Mouse (Mus musculus) neural tube, embryonic 14.5 days (tissue): ENCODE measurements around the gene Mybpc2. TPM values are rescaled to one million over a fixed set of nuclear protein-coding genes. Genes with fewer than 3 reads are reported as not detected.

Experiments used
- ATAC-seq: fragments of 200-750 bp; cut with Nextera tagmentation; 2 replicates; pipeline ENCODE4 v1.8.0; 2017; ENCODE audit warnings: low read depth, mild to moderate bottlenecking, moderate TSS enrichment, moderate library complexity
- H3K27ac ChIP-seq: fragments of 300-500 bp; sonication (generic); 2 replicates; pipeline ENCODE4 v1.5.1; 2014; ENCODE audit warnings: low read depth, mild to moderate bottlenecking, control low read depth, low read length, moderate library complexity, mixed read lengths
- H3K27me3 ChIP-seq: fragments of 300-500 bp; sonication (generic); 2 replicates; pipeline ENCODE4 v1.6.1; 2014; ENCODE audit warnings: low read length; ENCODE audit not compliant: control insufficient read depth, insufficient read depth
- H3K36me3 ChIP-seq: fragments of 300-500 bp; sonication (generic); 2 replicates; pipeline ENCODE4 v1.6.1; 2014; ENCODE audit warnings: low read length, mixed read lengths; ENCODE audit not compliant: control insufficient read depth, insufficient read depth
- H3K4me1 ChIP-seq: fragments of 300-500 bp; sonication (generic); 2 replicates; pipeline ENCODE4 v1.6.1; 2014; ENCODE audit warnings: low read length; ENCODE audit not compliant: control insufficient read depth, insufficient read depth
- H3K4me2 ChIP-seq: fragments of 300-500 bp; sonication (generic); 2 replicates; pipeline ENCODE4 v1.6.1; 2014; ENCODE audit warnings: mild to moderate bottlenecking, low read depth, low read length, control low read depth
- H3K4me3 ChIP-seq: fragments of 300-500 bp; sonication (generic); 2 replicates; pipeline ENCODE4 v1.5.1; 2014; ENCODE audit warnings: low read depth, low read length, control low read depth, mixed read lengths
- H3K9ac ChIP-seq: fragments of 300-500 bp; sonication (generic); replicated peaks from 2 replicates; pipeline ENCODE4 v1.6.1; 2014; ENCODE audit warnings: low read depth, mild to moderate bottlenecking, control low read depth, low read length, mixed read lengths
- H3K9me3 ChIP-seq: fragments of 300-500 bp; sonication (generic); 2 replicates; pipeline ENCODE4 v1.6.1; 2016; ENCODE audit warnings: low read length; ENCODE audit not compliant: control insufficient read depth
- WGBS: fragments of 180-500 bp; shearing (Covaris S2); extraction: QIAGEN DNeasy Blood & Tissue Kit; methylation state at CpG from one replicate; pipeline ENCODE4 v1.1.7; 2014; 5-methylcytosine and 5-hydroxymethylcytosine counted together
- polyA plus RNA-seq: library from polyadenylated mRNA; unstranded; fragments of >200 nt; fragmentation: Nextera tagmentation; extraction: Ambion mirVana; gene quantifications from 2 replicates; pipeline ENCODE4 v1.2.1, GENCODE M21; 2014

Mybpc2 gene
- polyA plus RNA-seq, 1 experiment from 2014 or later, result 0.07 TPM

DNA sequence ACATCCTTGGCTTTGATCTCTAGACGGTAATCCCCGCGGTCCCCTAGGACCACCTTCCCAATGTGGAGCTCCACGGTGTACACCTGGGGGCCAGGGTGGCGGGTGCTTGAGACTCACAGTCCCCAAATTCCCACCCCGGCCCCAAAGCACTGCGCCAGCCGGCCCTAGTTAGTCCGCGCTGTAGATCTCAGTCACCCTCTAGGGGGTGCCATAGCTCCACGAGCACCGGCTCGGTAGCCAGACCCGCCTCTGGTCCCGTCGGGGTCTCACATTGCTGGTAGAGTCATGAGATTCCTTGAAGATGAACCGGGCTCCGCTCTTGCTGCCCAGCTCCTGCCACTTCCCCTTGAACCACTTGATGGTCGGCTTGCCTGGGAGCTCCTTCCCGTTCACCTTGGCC lies 2.7 kb downstream of the Mybpc2 start:
- Histone ChIP-seq H3K4me2 (no peak overlapping the region), H3K4me1 (no peaks in the 10 kb centered on the region), H3K9ac (no peak overlapping the region), H3K4me3 (no peak overlapping the region), H3K36me3 (no peaks in the 10 kb centered on the region), H3K27ac (no peak overlapping the region), H3K27me3 (peaks cover 9% of the 10 kb centered on the region; the same call in 1 of the 2 replicates), H3K9me3 (no peaks in the 10 kb centered on the region)
- WGBS, result 1% methylated on average over 20 of the region's 20 CpGs
- peak; percentile 58; the same call in 1 of the 2 replicates for ATAC-seq

- Histone ChIP-seq H3K4me2 (no peak overlapping the region), H3K4me3 (no peak overlapping the region), H3K9me3 (no peaks in the 10 kb centered on the region), H3K9ac (no peak overlapping the region), H3K27ac (no peak overlapping the region), H3K27me3 (peaks cover 7% of the 10 kb centered on the region; the same call in 1 of the 2 replicates), H3K4me1 (no peaks in the 10 kb centered on the region), H3K36me3 (no peaks in the 10 kb centered on the region)
- no peak for ATAC-seq
- WGBS, result 72% methylated on average over 3 of the region's 3 CpGs
Observed at GRCm38 (mm10) chr7:44520990-44521389, 3.5 kb downstream of the Mybpc2 start.

- Histone ChIP-seq H3K4me2 (no peak overlapping the region), H3K9ac (no peak overlapping the region), H3K9me3 (no peaks in the 10 kb centered on the region), H3K27me3 (peaks cover 7% of the 10 kb centered on the region; the same call in 1 of the 2 replicates), H3K36me3 (no peaks in the 10 kb centered on the region), H3K4me1 (no peaks in the 10 kb centered on the region), H3K4me3 (no peak overlapping the region), H3K27ac (no peak overlapping the region)
- 62% methylated on average over 9 of the region's 9 CpGs for WGBS
- ATAC-seq, result no peak
Observed at GRCm38 (mm10) chr7:44519240-44519913, 5.1 kb downstream of the Mybpc2 start.

- Histone ChIP-seq H3K27me3 (no peaks in the 10 kb centered on the region), H3K27ac (no peak overlapping the region), H3K9ac (no peak overlapping the region), H3K9me3 (no peaks in the 10 kb centered on the region), H3K4me1 (no peaks in the 10 kb centered on the region), H3K36me3 (no peaks in the 10 kb centered on the region), H3K4me2 (no peak overlapping the region), H3K4me3 (no peak overlapping the region)
- no peak for ATAC-seq
Observed at GRCm38 (mm10) chr7:44507491-44507890, 17.0 kb downstream of the Mybpc2 start.

DNA sequence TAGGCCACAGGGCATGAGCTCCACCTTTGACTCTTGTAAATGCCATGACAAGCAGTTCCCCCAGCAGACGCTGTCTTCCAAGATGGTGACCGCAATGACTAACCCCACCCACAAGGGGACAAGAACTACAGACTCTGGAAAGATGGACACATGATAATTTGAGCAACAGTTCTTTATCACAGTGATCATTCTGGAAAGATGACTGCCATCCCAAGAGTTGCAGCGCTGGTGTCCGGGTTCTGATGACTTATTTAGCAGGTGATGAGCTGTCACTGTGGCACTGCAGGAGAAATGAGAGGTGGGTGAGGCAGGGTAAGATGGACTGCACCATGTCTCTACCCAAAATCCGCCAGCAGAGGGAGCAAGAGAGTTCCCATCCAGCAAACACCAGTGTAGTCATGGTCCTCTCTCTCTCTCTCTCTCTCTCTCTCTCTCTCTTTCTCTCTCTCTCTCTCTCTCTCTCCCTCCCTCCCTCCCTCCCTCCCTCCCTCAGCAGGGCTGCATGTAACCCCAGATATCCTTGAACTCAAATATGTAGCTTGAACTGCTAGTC lies 22.8 kb downstream of the Mybpc2 start:
- H3K27ac ChIP-seq, result no peak overlapping the region
- no peaks in the 10 kb centered on the region for H3K4me1 ChIP-seq
- no peaks in the 10 kb centered on the region for H3K27me3 ChIP-seq
- H3K36me3 ChIP-seq, result no peaks in the 10 kb centered on the region
- WGBS, result 38% methylated on average over 5 of the region's 5 CpGs
- H3K9me3 ChIP-seq, result no peaks in the 10 kb centered on the region
- H3K4me2 ChIP-seq, result no peak overlapping the region
- H3K9ac ChIP-seq, result no peak overlapping the region
- H3K4me3 ChIP-seq, result no peak overlapping the region
- peak; percentile 58; the same call in 1 of the 2 replicates for ATAC-seq

- ATAC-seq, result no peak
- Histone ChIP-seq H3K9me3 (no peaks in the 10 kb centered on the region), H3K4me3 (no peak overlapping the region), H3K9ac (no peak overlapping the region), H3K4me1 (peaks cover 6% of the 10 kb centered on the region; the same call in 1 of the 2 replicates), H3K4me2 (no peak overlapping the region), H3K27me3 (no peaks in the 10 kb centered on the region), H3K27ac (no peak overlapping the region), H3K36me3 (no peaks in the 10 kb centered on the region)
- 66% methylated on average over 19 of the region's 20 CpGs for WGBS
Observed at GRCm38 (mm10) chr7:44500046-44500445, 24.4 kb downstream of the Mybpc2 start.

- no peak for ATAC-seq
- H3K4me3 ChIP-seq, result no peak overlapping the region
- no peak overlapping the region for H3K9ac ChIP-seq
- H3K9me3 ChIP-seq, result no peaks in the 10 kb centered on the region
- H3K4me1 ChIP-seq, result peaks cover 6% of the 10 kb centered on the region; the same call in 1 of the 2 replicates
- no peaks in the 10 kb centered on the region for H3K27me3 ChIP-seq
- H3K27ac ChIP-seq, result no peak overlapping the region
- 81% methylated on average over 1 of the region's 1 CpGs for WGBS
- no peaks in the 10 kb centered on the region for H3K36me3 ChIP-seq
- no peak overlapping the region for H3K4me2 ChIP-seq
Observed at GRCm38 (mm10) chr7:44498922-44499321, 25.5 kb downstream of the Mybpc2 start.

- Histone ChIP-seq H3K4me2 (peak overlapping the region; percentile 76), H3K4me1 (peaks cover 6% of the 10 kb centered on the region; the same call in 1 of the 2 replicates), H3K4me3 (peak overlapping the region; percentile 77), H3K36me3 (no peaks in the 10 kb centered on the region), H3K27me3 (no peaks in the 10 kb centered on the region), H3K9ac (peak overlapping the region; percentile 89; the same call in 1 of the 2 replicates), H3K27ac (no peak overlapping the region; the same call in 1 of the 2 replicates), H3K9me3 (no peaks in the 10 kb centered on the region)
- no peak for ATAC-seq
- WGBS, result 87% methylated on average over 10 of the region's 10 CpGs
Observed at GRCm38 (mm10) chr7:44497361-44498055, 26.9 kb downstream of the Mybpc2 start.

- Histone ChIP-seq H3K9ac (peak overlapping the region; percentile 89), H3K4me2 (peak overlapping the region; percentile 76), H3K4me1 (peaks cover 6% of the 10 kb centered on the region; the same call in 1 of the 2 replicates), H3K27me3 (no peaks in the 10 kb centered on the region), H3K4me3 (peak overlapping the region; percentile 77), H3K36me3 (peaks cover 7% of the 10 kb centered on the region; the same call in 1 of the 2 replicates), H3K27ac (peak overlapping the region; percentile 95), H3K9me3 (no peaks in the 10 kb centered on the region)
- no peak; the same call in 1 of the 2 replicates for ATAC-seq
- WGBS, result under 1% methylated on average over 24 of the region's 26 CpGs
Observed at GRCm38 (mm10) chr7:44496771-44497109, 27.7 kb downstream of the Mybpc2 start.
